Mouse (Mus musculus): ENCODE results near the gene Tmem54.

- no peak for TF ChIP-seq CTCF (IDR thresholded peaks at IDR 0.05; ENCODE audit: borderline replicate concordance, control insufficient read depth, extremely low read depth, insufficient read depth, low read length, poor library complexity)
- no peak for TF ChIP-seq POLR2A (IDR thresholded peaks at IDR 0.05; ENCODE audit: control insufficient read depth, extremely low read depth, insufficient read depth, low read length, poor library complexity)
Observed at GRCm38 (mm10) chr4:129135637-129136036, 30.3 kb downstream of the Tmem54 start.

Data from thymus, adult 2 months (tissue).